In the genomic region with DNA sequence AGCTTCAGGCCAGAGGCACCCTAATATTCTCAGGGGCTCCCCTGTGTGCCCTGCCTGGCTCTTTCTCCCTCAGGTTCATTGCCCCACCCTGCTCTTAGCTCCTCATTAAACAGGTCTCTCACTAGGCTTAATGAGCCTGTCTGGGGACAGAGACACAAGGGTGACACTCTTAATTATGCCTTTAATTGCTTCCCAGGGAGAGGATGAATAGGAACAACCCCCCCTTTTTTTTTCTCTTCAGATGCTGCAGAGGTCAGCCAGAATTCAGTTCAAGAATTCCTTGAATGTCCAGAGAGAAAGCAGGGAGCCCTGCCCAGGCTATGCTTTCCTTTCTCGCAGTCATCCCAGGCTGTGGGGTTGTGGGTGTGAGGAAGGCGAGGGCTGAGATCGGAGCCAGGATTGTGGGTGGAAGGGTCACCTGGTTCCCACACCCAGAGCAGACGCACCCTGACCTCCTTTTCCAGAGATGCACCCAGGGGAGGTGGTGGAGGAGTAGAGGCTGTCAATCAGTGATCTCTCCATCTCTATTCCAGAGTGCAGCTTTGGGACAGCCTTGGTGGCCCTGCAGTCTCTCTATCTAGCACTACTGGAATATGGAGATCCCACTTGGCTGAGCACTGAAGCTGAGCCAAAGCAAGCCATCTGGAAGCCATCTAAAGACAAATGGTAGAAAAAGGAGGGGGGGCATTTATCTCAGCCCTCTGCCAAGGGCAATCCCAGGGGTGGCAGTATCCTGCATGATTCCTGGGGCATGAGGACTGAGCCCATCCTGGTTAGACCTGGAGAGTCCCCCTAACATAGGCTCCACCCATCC, we compare ENCODE assay signal across 10 mouse cellular contexts. TPM values are rescaled to one million over a fixed set of nuclear protein-coding genes. Genes with fewer than 3 reads are reported as not detected.
DNase-seq lines count a peak whose midpoint lies in the region; ATAC-seq and TF ChIP-seq lines count a peak whose summit lies in the region.
"Had no signal": no experiment of that assay in that cellular context is flagged by ENCODE, and none has a peak within 500 bp of the region (broad histone marks: within the 10 kb centered on the region; RNA-seq: fewer than 3 reads in every experiment).

No protein-coding gene starts in this region.

- no peak overlapping the region for H3K4me3 ChIP-seq in heart, embryonic 11.5 days (ENCODE audit: low read depth, low read length)
- H3K4me3 ChIP-seq in heart, embryonic 16.5 days (ENCODE audit: low read length): no peak overlapping the region
- no peak overlapping the region for H3K4me3 ChIP-seq in left cerebral cortex, adult 2 months
- H3K4me3 ChIP-seq: heart, embryonic 13.5 days had no signal

- peak; percentile 67 to 79 for DNase-seq in heart, adult 18-20 months
- DNase-seq in brain, embryonic 14.5 days (ENCODE audit: low read depth): peak; percentile 75
- DNase-seq in lung, postnatal 36 days: peak; percentile 44
- DNase-seq in left cerebral cortex, adult 2 months (ENCODE audit: extremely low spot score in 1 of 2, low spot score in 2 of 2): no peak

- WGBS in heart, embryonic 11.5 days (ENCODE audit: insufficient replicate concordance): 77% methylated on average over 4 of the region's 4 CpGs
- WGBS in heart, embryonic 16.5 days: 82% methylated on average over 4 of the region's 4 CpGs

- H3K9ac ChIP-seq in heart, embryonic 11.5 days (ENCODE audit: low read depth, low read length): no peak overlapping the region
- no peak overlapping the region for H3K9ac ChIP-seq in heart, embryonic 16.5 days (ENCODE audit: low read length)
- H3K9ac ChIP-seq: heart, embryonic 13.5 days had no signal

- no peak for ATAC-seq in heart, embryonic 11.5 days (replicated peaks; ENCODE audit: insufficient number of reproducible peaks, low FRiP score, low TSS enrichment)
- no peak; the same call in 1 of the 2 replicates for ATAC-seq in heart, embryonic 16.5 days (replicated peaks; ENCODE audit: extremely low read depth, insufficient read depth, low FRiP score)
- no peak for ATAC-seq in inflammation-experienced regulatory T-cells, adult 6 months
- ATAC-seq in megakaryocyte, adult 5-6 weeks (ENCODE audit: poor library complexity, severe bottlenecking): no peak

- no peak overlapping the region for H3K4me2 ChIP-seq in heart, embryonic 11.5 days
- no peak overlapping the region for H3K4me2 ChIP-seq in heart, embryonic 16.5 days (ENCODE audit: low read depth, low read length)
- H3K4me2 ChIP-seq: heart, embryonic 13.5 days had no signal

- TF ChIP-seq POLR2A in brain, embryonic 14.5 days (IDR thresholded peaks at IDR 0.05; ENCODE audit: borderline replicate concordance, extremely low read depth, insufficient read depth, insufficient read length, poor library complexity, severe bottlenecking): no peak

- no peaks in the 10 kb centered on the region for H3K27me3 ChIP-seq in heart, embryonic 11.5 days (ENCODE audit: control insufficient read depth, insufficient read depth, low read length)
- H3K27me3 ChIP-seq in heart, embryonic 16.5 days (ENCODE audit: control insufficient read depth, insufficient read depth, low read length): no peaks in the 10 kb centered on the region
- H3K27me3 ChIP-seq: heart, embryonic 13.5 days had no signal

- H3K9me3 ChIP-seq in heart, embryonic 11.5 days (replicated peaks; ENCODE audit: control insufficient read depth, low read length): no peaks in the 10 kb centered on the region
- H3K9me3 ChIP-seq in heart, embryonic 16.5 days (replicated peaks; ENCODE audit: control insufficient read depth, low read length): no peaks in the 10 kb centered on the region
- H3K9me3 ChIP-seq: heart, embryonic 13.5 days had no signal

- H3K4me1 ChIP-seq in heart, embryonic 11.5 days (ENCODE audit: control insufficient read depth, insufficient read depth, low read length): peaks cover 3% of the 10 kb centered on the region; the same call in 1 of the 2 replicates
- H3K4me1 ChIP-seq in heart, embryonic 16.5 days (ENCODE audit: control insufficient read depth, insufficient read depth, low read length): peaks cover 11% of the 10 kb centered on the region

- peaks cover 19% of the 10 kb centered on the region for H3K36me3 ChIP-seq in heart, embryonic 11.5 days (ENCODE audit: control insufficient read depth, insufficient read depth, low read length)
- peaks cover 11% of the 10 kb centered on the region for H3K36me3 ChIP-seq in heart, embryonic 16.5 days (ENCODE audit: control insufficient read depth, insufficient read depth)

- TF ChIP-seq CTCF in brain, embryonic 14.5 days (IDR thresholded peaks at IDR 0.05; ENCODE audit: borderline replicate concordance, extremely low read depth, insufficient read depth, insufficient read length): no peak
- TF ChIP-seq CTCF in left cerebral cortex, adult 2 months (IDR thresholded peaks at IDR 0.05): no peak

- intact Hi-C loops in left cerebral cortex, adult 2 months (cut with DNase I): loop anchor here (10.0 kb wide), 1 partner anchor 739 kb away; no protein-coding TSS in a partner anchor

- H3K27ac ChIP-seq in heart, embryonic 11.5 days (ENCODE audit: low read depth, low read length): no peak overlapping the region
- H3K27ac ChIP-seq in heart, embryonic 16.5 days (ENCODE audit: low read length): peak overlapping the region; percentile 14; the same call in 1 of the 2 replicates
- no peak overlapping the region for H3K27ac ChIP-seq in left cerebral cortex, adult 2 months
- H3K27ac ChIP-seq: heart, embryonic 13.5 days had no signal

RNA-seq across cellular contexts. Expression of gene Cpsf4l, which starts 15.6 kb away (rescaled TPM):
- total RNA-seq in heart, adult 18-20 months (2021): not detected
- polyA plus RNA-seq in heart, embryonic 11.5 days (2014; fragmentation: Nextera tagmentation; extraction: Ambion mirVana): 0.23 and 0.30 TPM in 2 replicates
- polyA plus RNA-seq in brain, embryonic 14.5 days (2012; rRNA removed): 0.28 and 0.29 TPM in 2 replicates
- polyA plus RNA-seq in heart, embryonic 16.5 days (2015; fragmentation: Nextera tagmentation; extraction: Ambion mirVana): 4.6 and 13.3 TPM in 2 replicates
- polyA plus RNA-seq in inflammation-experienced regulatory T-cells, adult 6 months (2017; shearing (Covaris generic)): not detected
- not detected in 2 replicates for total RNA-seq in megakaryocyte, adult 5-6 weeks (2015)
- total RNA-seq in megakaryocyte, adult 5-6 weeks (2017): not detected in 2 replicates
- not detected for total RNA-seq in left cerebral cortex, adult 2 months (2021)
- total RNA-seq: megakaryocyte-erythroid progenitor cell, adult 5-6 weeks had no signal

RNA-seq across cellular contexts. Expression of gene Cdc42ep4, which starts 26.2 kb away (rescaled TPM):
- 10 to 100 TPM; 19.1 to 23.8 TPM for total RNA-seq in heart, adult 18-20 months (2021)
- polyA plus RNA-seq in heart, embryonic 11.5 days (2014; fragmentation: Nextera tagmentation; extraction: Ambion mirVana): 18.4 and 19.3 TPM in 2 replicates
- 51.2 and 61.3 TPM in 2 replicates for polyA plus RNA-seq in brain, embryonic 14.5 days (2012; rRNA removed)
- polyA plus RNA-seq in heart, embryonic 16.5 days (2015; fragmentation: Nextera tagmentation; extraction: Ambion mirVana): 25.1 and 30.2 TPM in 2 replicates
- 1 to 10 TPM; 1.2 to 2.9 (median 1.5) TPM for polyA plus RNA-seq in inflammation-experienced regulatory T-cells, adult 6 months (2017; shearing (Covaris generic))
- 14.0 and 20.1 TPM in 2 replicates for total RNA-seq in megakaryocyte, adult 5-6 weeks (2015)
- 26.9 and 27.8 TPM in 2 replicates for total RNA-seq in megakaryocyte, adult 5-6 weeks (2017)
- total RNA-seq in left cerebral cortex, adult 2 months (2021): 10 to 100 TPM; 25.6 to 28.8 TPM

RNA-seq across cellular contexts. Expression of gene D11Wsu47e, which starts 41.2 kb away (rescaled TPM):
- 1 to 10 TPM; 7.0 to 7.8 TPM for total RNA-seq in heart, adult 18-20 months (2021)
- 18.1 and 18.7 TPM in 2 replicates for polyA plus RNA-seq in heart, embryonic 11.5 days (2014; fragmentation: Nextera tagmentation; extraction: Ambion mirVana)
- 31.4 and 34.3 TPM in 2 replicates for polyA plus RNA-seq in brain, embryonic 14.5 days (2012; rRNA removed)
- 14.8 and 16.8 TPM in 2 replicates for polyA plus RNA-seq in heart, embryonic 16.5 days (2015; fragmentation: Nextera tagmentation; extraction: Ambion mirVana)
- polyA plus RNA-seq in inflammation-experienced regulatory T-cells, adult 6 months (2017; shearing (Covaris generic)): 1 to 10 TPM; 6.7 to 8.8 (median 8.0) TPM
- total RNA-seq in megakaryocyte, adult 5-6 weeks (2015): 3.2 and 5.4 TPM in 2 replicates
- total RNA-seq in megakaryocyte, adult 5-6 weeks (2017): 10.3 and 13.1 TPM in 2 replicates
- total RNA-seq in left cerebral cortex, adult 2 months (2021): 10 to 100 TPM; 13.2 to 14.5 TPM

RNA-seq across cellular contexts. Expression of gene Fam104a, which starts 41.5 kb away (rescaled TPM):
- 10 to 100 TPM; 16.0 to 16.7 TPM for total RNA-seq in heart, adult 18-20 months (2021)
- 53.1 and 54.7 TPM in 2 replicates for polyA plus RNA-seq in heart, embryonic 11.5 days (2014; fragmentation: Nextera tagmentation; extraction: Ambion mirVana)
- polyA plus RNA-seq in brain, embryonic 14.5 days (2012; rRNA removed): 30.2 and 37.4 TPM in 2 replicates
- polyA plus RNA-seq in heart, embryonic 16.5 days (2015; fragmentation: Nextera tagmentation; extraction: Ambion mirVana): 39.6 and 41.1 TPM in 2 replicates
- 10 to 100 TPM; 11.5 to 20.2 (median 17.3) TPM for polyA plus RNA-seq in inflammation-experienced regulatory T-cells, adult 6 months (2017; shearing (Covaris generic))
- 15.5 and 16.1 TPM in 2 replicates for total RNA-seq in megakaryocyte, adult 5-6 weeks (2015)
- total RNA-seq in megakaryocyte, adult 5-6 weeks (2017): 11.2 and 19.6 TPM in 2 replicates
- 10 to 100 TPM; 31.2 to 31.4 TPM for total RNA-seq in left cerebral cortex, adult 2 months (2021)

Comparison
In these comparisons a context has a peak if more than half of its experiments do, and no peak if none do; other contexts are left out.
1. DNase-seq: peak in heart, adult 18-20 months (2 of 2), brain, embryonic 14.5 days (single experiment) and lung, postnatal 36 days (single experiment); none in left cerebral cortex, adult 2 months (0 of 2).